Mouse (Mus musculus) CD8-positive naive resting alpha-beta T cell, adult 2 months (primary cell): ENCODE results near the gene Hoxd10.

ENCODE experiments used
- DNase-seq, 2 experiments: peaks; one replicate each; pipeline ENCODE4 v3.0.0; 2022; ENCODE audit warnings: low read depth in 2 of 2, low spot score in 2 of 2

The Hoxd10 gene

DNA sequence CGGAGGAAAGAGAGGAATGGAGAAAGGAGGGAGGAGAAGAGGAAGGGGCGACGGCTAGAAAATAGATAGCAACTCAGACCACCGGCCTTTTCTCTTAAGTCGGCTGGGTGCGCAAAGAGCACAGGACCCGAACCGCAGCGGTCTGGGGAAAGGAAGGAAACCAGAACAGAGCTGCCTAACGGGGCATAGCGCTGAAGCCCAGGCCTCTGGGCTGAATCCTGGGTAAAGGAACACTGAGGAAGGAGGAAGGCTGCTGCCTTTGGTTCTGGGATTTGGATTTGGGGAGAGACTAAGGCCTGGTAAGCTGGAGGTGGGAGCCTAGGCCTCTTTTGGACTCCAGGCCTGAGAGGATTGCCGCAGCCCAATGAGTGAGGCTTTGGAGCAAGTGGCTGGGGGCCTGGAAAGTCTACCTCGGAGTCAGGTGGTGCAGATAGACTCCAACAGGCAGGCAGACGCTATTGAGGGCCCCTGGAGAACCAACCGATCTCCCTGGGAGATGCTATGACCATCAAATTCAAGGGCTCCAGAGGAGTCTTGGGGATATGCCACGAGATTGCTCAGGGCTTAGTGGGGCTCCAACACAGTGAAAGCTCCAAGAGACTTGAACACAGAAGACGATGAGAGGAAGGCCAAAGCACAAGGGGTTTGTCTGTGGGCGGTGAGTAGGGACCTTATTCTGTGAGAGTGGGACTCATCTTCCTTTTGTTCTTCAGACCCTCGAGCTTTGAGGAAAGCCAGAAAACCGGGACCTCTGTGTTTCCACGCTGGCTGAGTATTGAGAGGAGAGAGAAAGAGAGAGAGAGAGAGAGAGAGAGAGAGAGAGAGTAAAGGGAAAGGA lies 10.9 kb upstream of the Hoxd10 start:
- no peak for DNase-seq

GRCm38 (mm10) chr2:74681594-74682531 lies 9.9 kb upstream of the Hoxd10 start:
- DNase-seq, result no peak

DNA sequence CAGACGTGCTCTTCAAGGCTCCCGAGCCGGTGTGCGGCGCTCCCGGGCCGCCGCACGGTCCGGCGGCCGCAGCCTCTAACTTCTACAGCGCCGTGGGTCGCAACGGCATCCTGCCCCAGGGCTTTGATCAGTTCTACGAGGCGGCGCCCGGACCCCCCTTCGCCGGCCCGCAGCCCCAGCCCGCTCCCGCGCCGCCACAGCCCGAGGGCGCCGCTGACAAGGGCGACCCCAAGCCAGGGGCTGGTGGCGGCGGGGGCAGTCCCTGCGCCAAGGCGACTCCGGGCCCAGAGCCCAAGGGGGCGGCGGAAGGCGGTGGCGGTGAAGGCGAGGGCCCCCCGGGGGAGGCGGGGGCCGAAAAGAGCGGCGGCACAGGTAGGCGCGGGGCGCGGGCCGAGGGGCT lies 8.9 kb upstream of the Hoxd10 start:
- DNase-seq, result no peak

- DNase-seq, result no peak
Measured at GRCm38 (mm10) chr2:74683471-74683951, 8.2 kb upstream of the Hoxd10 start.

GRCm38 (mm10) chr2:74684106-74684505 lies 7.6 kb upstream of the Hoxd10 start:
- no peak for DNase-seq

GRCm38 (mm10) chr2:74685059-74685603 lies 6.6 kb upstream of the Hoxd10 start:
- DNase-seq, result no peak

GRCm38 (mm10) chr2:74686301-74686987 lies 5.3 kb upstream of the Hoxd10 start:
- no peak for DNase-seq

DNA sequence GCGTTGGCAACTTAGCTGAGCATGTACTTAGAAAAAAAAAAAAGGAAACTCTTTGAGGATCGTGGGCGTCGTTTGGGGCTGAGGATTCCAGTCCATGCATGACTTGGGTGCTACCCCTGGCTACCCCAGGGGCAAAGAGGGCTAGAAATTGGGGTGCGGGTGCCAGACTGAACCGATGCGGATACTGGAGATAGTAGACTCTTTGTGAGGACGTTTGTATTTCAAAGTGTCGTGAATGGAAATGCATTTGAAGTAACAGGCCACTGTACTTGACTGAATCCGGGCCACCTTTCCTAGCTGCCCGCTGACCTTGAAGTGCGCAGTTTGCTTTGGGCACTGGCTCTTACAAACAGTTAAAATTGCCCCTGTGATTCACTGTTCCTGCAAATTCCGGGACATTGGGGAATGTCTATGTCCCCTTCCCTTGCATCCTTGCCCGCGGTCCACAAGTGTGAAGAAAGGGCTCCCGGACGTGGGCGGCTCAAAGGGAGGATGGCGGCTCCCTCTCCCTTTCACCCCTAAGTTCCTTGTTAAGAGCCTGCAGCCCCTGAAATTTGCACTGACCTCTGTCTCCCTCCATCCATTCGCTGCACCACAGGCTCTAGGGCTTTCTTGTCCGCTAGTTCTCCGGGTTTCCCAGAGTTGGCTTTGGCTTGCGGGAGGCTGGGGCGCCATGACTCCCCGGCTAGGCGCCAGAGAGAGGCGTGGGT lies 4.6 kb upstream of the Hoxd10 start:
- DNase-seq, result no peak

- no peak for DNase-seq
Measured at GRCm38 (mm10) chr2:74687698-74688555, 3.8 kb upstream of the Hoxd10 start.

GRCm38 (mm10) chr2:74688795-74689573 lies 2.7 kb upstream of the Hoxd10 start:
- no peak for DNase-seq

- no peak for DNase-seq
Measured at GRCm38 (mm10) chr2:74689574-74690337, 2.0 kb upstream of the Hoxd10 start.

GRCm38 (mm10) chr2:74690338-74690716 lies 1.4 kb upstream of the Hoxd10 start:
- no peak for DNase-seq

GRCm38 (mm10) chr2:74691995-74692807 lies 477 bp downstream of the Hoxd10 start:
- no peak for DNase-seq

- DNase-seq, result no peak
Measured at GRCm38 (mm10) chr2:74692808-74693431, 1.2 kb downstream of the Hoxd10 start.

DNA sequence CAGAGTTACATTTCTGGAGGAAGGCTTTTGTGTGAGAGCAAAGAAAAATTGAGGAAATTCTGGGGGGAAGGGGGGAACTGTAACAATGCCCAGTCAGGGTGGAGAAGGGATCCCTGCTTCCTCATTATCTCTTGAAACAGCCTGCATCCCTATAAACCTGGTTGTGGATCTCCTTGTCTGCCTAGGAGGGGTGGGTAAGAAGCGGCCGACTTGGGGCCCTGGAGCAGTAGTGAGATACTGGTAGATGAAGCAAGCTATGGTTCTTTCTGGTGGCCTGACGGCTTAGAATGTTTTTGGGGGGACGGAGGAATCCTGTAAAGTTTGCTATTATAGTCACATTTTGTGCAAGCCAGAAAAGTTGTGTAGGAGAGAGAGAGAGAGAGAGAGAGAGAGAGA lies 1.7 kb downstream of the Hoxd10 start:
- no peak for DNase-seq

DNA sequence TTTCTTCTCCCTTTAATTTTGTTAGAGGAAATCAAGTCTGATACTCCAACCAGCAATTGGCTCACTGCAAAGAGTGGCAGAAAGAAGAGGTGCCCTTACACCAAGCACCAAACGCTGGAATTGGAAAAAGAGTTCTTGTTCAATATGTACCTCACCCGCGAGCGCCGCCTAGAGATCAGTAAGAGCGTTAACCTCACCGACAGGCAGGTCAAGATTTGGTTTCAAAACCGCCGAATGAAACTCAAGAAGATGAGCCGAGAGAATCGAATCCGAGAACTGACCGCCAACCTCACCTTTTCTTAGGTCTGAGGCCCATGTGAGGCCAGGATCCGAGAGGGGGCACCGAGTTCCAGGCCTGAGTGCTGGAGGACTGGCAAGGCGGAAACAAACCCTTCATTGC lies 2.3 kb downstream of the Hoxd10 start:
- no peak for DNase-seq

DNA sequence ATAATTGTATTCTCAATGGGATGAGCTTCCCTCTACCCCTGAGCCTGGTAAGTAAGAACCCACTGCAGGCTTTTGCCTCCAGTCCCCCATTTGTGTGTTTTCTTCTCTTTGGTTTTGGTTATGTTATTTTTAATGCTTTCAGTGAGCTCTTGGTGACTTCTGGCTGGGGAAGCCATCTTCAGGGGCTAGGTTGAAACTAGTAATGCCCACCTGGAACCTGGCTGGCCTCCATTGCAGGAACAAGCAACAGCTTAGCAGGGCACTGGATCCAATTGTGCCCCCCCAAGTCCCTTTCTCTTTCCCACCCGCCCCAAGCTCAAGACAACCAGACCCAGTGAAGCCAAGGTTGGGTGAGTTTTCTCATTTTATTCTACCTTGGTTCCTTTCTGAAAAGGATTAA lies 3.7 kb downstream of the Hoxd10 start:
- DNase-seq, result no peak
